Mouse (Mus musculus): Measurements from ENCODE around the gene Ube2q2. TPM values are rescaled to one million over a fixed set of nuclear protein-coding genes. Genes with fewer than 3 reads are reported as not detected.
A peak's percentile ranks its signal among the peaks of the same experiment; 100 is the strongest.
"Not testable (repeated sequence)": the region's sequence is repeated elsewhere in the genome, so short reads cannot be mapped to it uniquely, and the experiment has no call there.

Ube2q2 gene
- polyA plus RNA-seq, 1 experiment, result 9.9 TPM

DNA sequence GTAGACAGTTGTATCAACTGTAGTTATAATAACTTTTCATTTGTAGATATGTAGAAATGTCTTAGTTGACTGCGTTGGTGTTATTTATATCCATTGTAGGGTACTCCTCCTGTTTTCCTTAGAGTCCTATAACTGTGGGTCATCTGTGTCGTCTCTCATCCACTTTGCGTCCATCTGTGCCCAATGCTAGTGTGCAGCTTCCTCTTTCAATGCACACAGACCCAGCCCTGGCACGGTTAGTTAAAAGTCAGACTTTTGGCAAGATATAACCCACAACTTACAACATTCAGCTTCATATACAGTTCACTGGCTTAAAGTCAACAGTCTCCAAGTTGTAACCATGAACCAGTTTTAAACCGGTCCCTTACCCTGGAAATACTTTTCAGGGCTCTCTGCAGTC, 83.5 kb downstream of the Ube2q2 start:
- no peaks in the 10 kb centered on the region for H3K4me1 ChIP-seq (ENCODE audit: control insufficient read depth, insufficient read depth, low read length)
- WGBS, result 76% methylated on average over 5 of the region's 5 CpGs
- no peak overlapping the region for H3K4me3 ChIP-seq (replicated peaks; ENCODE audit: extremely low read depth, low read depth, low read length)
- DNase-seq, result no peak
- TF ChIP-seq CTCF (IDR thresholded peaks at IDR 0.05; ENCODE audit: insufficient read depth, low read length) (no peak), POLR2A (IDR thresholded peaks at IDR 0.05; ENCODE audit: borderline replicate concordance, extremely low read depth, low read depth, low read length) (no peak)

- TF ChIP-seq CTCF (IDR thresholded peaks at IDR 0.05; ENCODE audit: insufficient read depth, low read length), result no peak
- WGBS, result 78% methylated on average over 7 of the region's 7 CpGs
- DNase-seq, result no peak
- Histone ChIP-seq H3K4me1 (ENCODE audit: control insufficient read depth, insufficient read depth, low read length) (no peaks in the 10 kb centered on the region), H3K4me3 (replicated peaks; ENCODE audit: extremely low read depth, low read depth, low read length) (no peak overlapping the region)
Observed at GRCm38 (mm10) chr9:55232586-55232985, 83.9 kb downstream of the Ube2q2 start.

DNA sequence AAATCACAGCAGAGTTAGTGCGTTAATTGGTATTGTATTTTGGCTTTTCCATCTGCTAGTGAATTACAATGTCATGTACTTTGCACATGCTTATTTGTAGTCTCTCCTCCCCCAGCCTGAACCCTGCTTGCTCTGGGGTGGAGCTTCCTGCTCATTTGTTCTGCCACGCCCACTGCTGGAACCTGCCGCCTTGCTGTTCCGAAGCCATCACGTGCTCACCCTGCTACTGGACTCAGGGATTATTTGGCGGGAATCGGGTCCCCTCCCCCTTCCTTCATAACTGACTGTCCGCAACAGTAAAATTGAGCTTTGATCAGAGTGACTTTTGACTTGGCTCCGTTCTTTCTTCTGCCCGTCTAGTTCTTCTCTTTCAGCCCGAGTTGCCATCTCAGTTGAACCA, 84.4 kb downstream of the Ube2q2 start:
- 45% methylated on average over 11 of the region's 11 CpGs for WGBS
- DNase-seq; H3K4me1 ChIP-seq (ENCODE audit: control insufficient read depth, insufficient read depth, low read length); H3K4me3 ChIP-seq (replicated peaks; ENCODE audit: extremely low read depth, low read depth, low read length): not testable (repeated sequence)

- H3K4me1 ChIP-seq (ENCODE audit: control insufficient read depth, insufficient read depth, low read length), result no peaks in the 10 kb centered on the region
- no peak for DNase-seq
- WGBS, result 59% methylated on average over 13 of the region's 13 CpGs
- no peak overlapping the region for H3K4me3 ChIP-seq (replicated peaks; ENCODE audit: extremely low read depth, low read depth, low read length)
- TF ChIP-seq CTCF (IDR thresholded peaks at IDR 0.05; ENCODE audit: insufficient read depth, low read length), result no peak
- TF ChIP-seq POLR2A (IDR thresholded peaks at IDR 0.05; ENCODE audit: borderline replicate concordance, extremely low read depth, low read depth, low read length), result no peak
Observed at GRCm38 (mm10) chr9:55236235-55237165, 87.8 kb downstream of the Ube2q2 start.

GRCm38 (mm10) chr9:55240852-55241251, 92.2 kb downstream of the Ube2q2 start:
- no peak overlapping the region for H3K4me3 ChIP-seq (replicated peaks; ENCODE audit: extremely low read depth, low read depth, low read length)
- no peaks in the 10 kb centered on the region for H3K4me1 ChIP-seq (ENCODE audit: control insufficient read depth, insufficient read depth, low read length)
- 69% methylated on average over 5 of the region's 5 CpGs for WGBS
- TF ChIP-seq CTCF (IDR thresholded peaks at IDR 0.05; ENCODE audit: insufficient read depth, low read length) (no peak), POLR2A (IDR thresholded peaks at IDR 0.05; ENCODE audit: borderline replicate concordance, extremely low read depth, low read depth, low read length) (no peak)
- no peak for DNase-seq

DNA sequence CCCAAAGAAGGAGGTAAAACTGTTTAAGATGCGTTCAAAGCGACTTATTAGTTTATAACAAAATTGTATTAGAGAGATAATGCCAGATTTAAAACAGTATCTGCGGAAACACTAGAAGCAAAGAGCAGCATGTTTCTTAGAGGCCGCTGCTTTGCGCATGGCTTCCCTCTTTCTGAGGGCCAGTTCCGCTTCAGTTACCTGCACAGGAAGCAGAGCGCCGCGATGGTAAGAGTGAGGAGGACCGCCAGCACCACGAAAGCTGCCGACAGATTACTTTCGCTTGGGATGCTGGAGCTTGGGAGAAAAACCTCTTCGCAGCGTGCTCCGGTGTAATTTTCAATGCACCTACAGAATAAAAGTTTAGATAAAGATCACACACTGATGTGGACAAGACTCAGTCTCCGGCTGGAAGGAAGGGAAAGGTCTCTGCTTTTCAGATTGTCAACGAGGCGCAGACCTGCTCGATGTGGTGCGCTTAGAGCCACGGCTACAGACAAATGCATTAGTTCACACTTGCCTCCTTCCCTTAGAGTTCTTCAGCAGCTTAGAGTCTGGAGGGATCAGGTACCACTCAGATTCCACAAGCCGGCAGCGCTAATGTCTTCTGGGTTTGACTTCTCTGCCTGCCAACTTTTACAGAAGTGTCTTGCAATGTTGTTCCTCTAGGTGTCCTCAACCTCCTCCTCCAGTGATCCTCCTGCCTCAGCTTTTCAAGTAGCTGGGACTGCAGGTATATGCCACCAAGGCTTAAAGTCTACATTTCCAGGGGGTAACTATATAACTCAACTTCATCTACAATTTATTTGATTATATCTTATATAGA, 93.4 kb downstream of the Ube2q2 start:
- Histone ChIP-seq H3K4me3 (replicated peaks; ENCODE audit: extremely low read depth, low read depth, low read length) (no peak overlapping the region), H3K4me1 (ENCODE audit: control insufficient read depth, insufficient read depth, low read length) (no peaks in the 10 kb centered on the region)
- TF ChIP-seq CTCF (IDR thresholded peaks at IDR 0.05; ENCODE audit: insufficient read depth, low read length) (no peak), POLR2A (IDR thresholded peaks at IDR 0.05; ENCODE audit: borderline replicate concordance, extremely low read depth, low read depth, low read length) (no peak)
- 41% methylated on average over 24 of the region's 24 CpGs for WGBS
- peak; percentile 5 for DNase-seq

DNA sequence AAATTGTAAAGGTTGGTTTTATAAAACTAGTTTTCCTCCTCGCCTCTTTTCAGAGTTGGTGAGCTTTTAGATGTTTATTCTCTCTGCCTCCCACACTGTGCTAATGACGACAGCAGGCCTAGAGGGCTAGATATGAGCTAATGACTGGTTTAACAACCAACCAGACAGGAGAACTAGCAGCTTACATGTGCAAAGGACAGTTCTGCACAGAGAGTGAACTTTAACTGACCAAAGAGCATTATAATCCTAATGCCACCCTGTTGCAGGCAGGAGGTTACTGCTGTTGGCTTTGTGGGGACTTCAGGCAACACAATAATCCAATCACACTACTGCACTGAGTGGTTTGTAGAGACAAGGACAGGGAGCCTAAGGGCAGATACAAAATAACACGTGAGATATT, 94.6 kb downstream of the Ube2q2 start:
- DNase-seq, result no peak
- TF ChIP-seq POLR2A (IDR thresholded peaks at IDR 0.05; ENCODE audit: borderline replicate concordance, extremely low read depth, low read depth, low read length), result no peak
- TF ChIP-seq CTCF (IDR thresholded peaks at IDR 0.05; ENCODE audit: insufficient read depth, low read length), result no peak
- no peaks in the 10 kb centered on the region for H3K4me1 ChIP-seq (ENCODE audit: control insufficient read depth, insufficient read depth, low read length)
- no peak overlapping the region for H3K4me3 ChIP-seq (replicated peaks; ENCODE audit: extremely low read depth, low read depth, low read length)
- WGBS, result 80% methylated on average over 3 of the region's 3 CpGs

DNA sequence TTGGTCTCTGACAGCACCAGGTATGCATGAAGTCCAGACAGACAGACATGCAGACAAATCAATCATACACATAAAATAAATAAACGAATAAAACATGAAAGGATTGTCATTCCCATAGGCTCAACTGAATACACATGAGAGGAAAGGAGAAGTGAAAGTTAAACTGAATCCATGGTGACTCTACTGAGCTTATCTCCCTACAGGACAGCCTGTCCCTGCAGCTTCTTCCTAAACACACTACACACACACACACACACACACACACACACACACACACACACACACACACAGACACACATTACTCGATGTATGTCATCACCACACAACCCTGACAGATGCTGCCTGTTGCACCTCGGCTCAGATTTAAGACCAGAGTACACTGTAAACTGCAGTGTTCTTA, 95.4 kb downstream of the Ube2q2 start:
- no peaks in the 10 kb centered on the region for H3K4me1 ChIP-seq (ENCODE audit: control insufficient read depth, insufficient read depth, low read length)
- 58% methylated on average over 3 of the region's 3 CpGs for WGBS
- no peak for DNase-seq
- no peak overlapping the region for H3K4me3 ChIP-seq (replicated peaks; ENCODE audit: extremely low read depth, low read depth, low read length)
- TF ChIP-seq POLR2A (IDR thresholded peaks at IDR 0.05; ENCODE audit: borderline replicate concordance, extremely low read depth, low read depth, low read length) (no peak), CTCF (IDR thresholded peaks at IDR 0.05; ENCODE audit: insufficient read depth, low read length) (no peak)

GRCm38 (mm10) chr9:55245057-55245750, 96.5 kb downstream of the Ube2q2 start:
- WGBS, result 49% methylated on average over 1 of the region's 1 CpGs
- DNase-seq; H3K4me1 ChIP-seq (ENCODE audit: control insufficient read depth, insufficient read depth, low read length); H3K4me3 ChIP-seq (replicated peaks; ENCODE audit: extremely low read depth, low read depth, low read length): not testable (repeated sequence)

All from lung, adult 2 months (tissue).